Mouse (Mus musculus) liver, embryonic 16.5 days (tissue): ENCODE results near the gene Nudt15. TPM values are rescaled to one million over a fixed set of nuclear protein-coding genes. Genes with fewer than 3 reads are reported as not detected.

Experiments
- ATAC-seq: fragments of 200-750 bp; cut with Nextera tagmentation; 2 replicates; pipeline ENCODE4 v1.8.0; 2017; ENCODE audit warnings: low read depth, mild to moderate bottlenecking, moderate number of reproducible peaks, moderate library complexity
- H3K27ac ChIP-seq: fragments of 300-500 bp; sonication (generic); 2 replicates; pipeline ENCODE4 v1.5.1; 2014; ENCODE audit warnings: mild to moderate bottlenecking, low read length
- H3K27me3 ChIP-seq: fragments of 300-500 bp; sonication (generic); 2 replicates; pipeline ENCODE4 v1.6.1; 2014; ENCODE audit warnings: low read depth, low read length, mixed read lengths; ENCODE audit not compliant: control insufficient read depth, insufficient read depth
- H3K36me3 ChIP-seq: fragments of 300-500 bp; sonication (generic); 2 replicates; pipeline ENCODE4 v1.6.1; 2014; ENCODE audit warnings: mild to moderate bottlenecking; ENCODE audit not compliant: control insufficient read depth, insufficient read depth
- H3K4me1 ChIP-seq: fragments of 300-500 bp; sonication (generic); 2 replicates; pipeline ENCODE4 v1.6.1; 2014; ENCODE audit warnings: low read depth, low read length, mixed read lengths; ENCODE audit not compliant: control insufficient read depth
- H3K4me2 ChIP-seq: fragments of 300-500 bp; sonication (generic); 2 replicates; pipeline ENCODE4 v1.6.1; 2014; ENCODE audit warnings: low read depth, low read length, mixed read lengths
- H3K4me3 ChIP-seq: fragments of 300-500 bp; sonication (generic); 2 replicates; pipeline ENCODE4 v1.5.1; 2014; ENCODE audit warnings: low read depth, mild to moderate bottlenecking, low read length
- H3K9ac ChIP-seq: fragments of 300-500 bp; sonication (generic); 2 replicates; pipeline ENCODE4 v1.6.1; 2014; ENCODE audit warnings: low read depth, low read length
- H3K9me3 ChIP-seq: fragments of 300-500 bp; sonication (generic); replicated peaks from 2 replicates; pipeline ENCODE4 v1.6.1; 2016; ENCODE audit warnings: low read length; ENCODE audit not compliant: control insufficient read depth
- WGBS: fragments of 180-500 bp; shearing (Covaris S2); extraction: QIAGEN DNeasy Blood & Tissue Kit; methylation state at CpG from one replicate; pipeline ENCODE4 v1.1.7; 2014; ENCODE audit not compliant: insufficient replicate concordance; 5-methylcytosine and 5-hydroxymethylcytosine counted together
- polyA plus RNA-seq: library from polyadenylated mRNA; unstranded; fragments of >200 nt; fragmentation: Nextera tagmentation; extraction: Ambion mirVana; gene quantifications from 2 replicates; pipeline ENCODE4 v1.2.1, GENCODE M21; 2015

Nudt15 gene
- polyA plus RNA-seq, 1 experiment from 2014 or later: 2.5 TPM

DNA sequence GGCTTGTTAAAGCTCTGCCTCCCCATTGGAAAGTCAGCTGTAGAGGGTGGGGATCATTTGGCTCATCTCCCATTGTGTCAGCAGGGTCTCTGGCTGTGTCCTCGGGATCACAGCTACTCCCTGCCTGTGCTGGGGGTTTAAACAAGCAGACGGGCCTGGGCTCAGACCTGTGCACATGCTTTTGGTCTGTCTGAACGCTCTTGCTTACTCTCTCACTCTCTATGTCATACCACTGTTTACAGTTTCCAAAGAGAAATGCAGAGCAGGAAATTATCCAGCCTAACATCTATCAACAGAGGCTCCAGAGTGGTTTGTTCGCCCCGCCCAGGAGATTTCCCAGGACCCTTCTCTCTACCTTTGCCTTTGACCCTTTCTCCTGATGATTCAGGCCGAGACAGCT, 46.3 kb downstream of the Nudt15 start:
- Histone ChIP-seq H3K4me1 (no peaks in the 10 kb centered on the region), H3K4me3 (no peak overlapping the region), H3K4me2 (no peak overlapping the region), H3K27ac (no peak overlapping the region), H3K9me3 (no peaks in the 10 kb centered on the region), H3K27me3 (no peaks in the 10 kb centered on the region), H3K9ac (no peak overlapping the region), H3K36me3 (no peaks in the 10 kb centered on the region)
- ATAC-seq: no peak
- 47% methylated on average over 6 of the region's 6 CpGs for WGBS

DNA sequence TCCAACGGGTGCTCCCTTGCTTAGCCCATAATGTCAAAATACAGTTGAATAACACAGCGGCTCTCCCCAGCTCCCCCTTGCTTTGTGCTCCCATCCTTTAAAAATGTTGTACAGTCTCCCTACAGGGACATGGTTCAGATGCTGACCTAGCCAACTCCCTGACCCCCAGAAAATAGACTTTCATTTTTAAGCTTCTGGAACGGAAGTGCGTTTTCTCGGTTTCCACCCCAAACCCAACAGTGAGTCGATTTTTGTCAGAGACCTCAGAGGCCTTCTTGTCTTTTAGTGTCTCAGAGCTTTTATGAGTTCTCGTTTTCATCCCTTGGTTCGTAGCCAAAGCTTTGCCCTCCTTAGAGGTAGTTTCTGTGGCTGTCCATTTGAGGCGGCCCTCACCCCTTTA, 46.8 kb downstream of the Nudt15 start:
- 70% methylated on average over 9 of the region's 9 CpGs for WGBS
- H3K4me1 ChIP-seq: no peaks in the 10 kb centered on the region
- no peak for ATAC-seq
- H3K27ac ChIP-seq: no peak overlapping the region
- no peak overlapping the region for H3K4me3 ChIP-seq
- no peak overlapping the region for H3K4me2 ChIP-seq
- H3K36me3 ChIP-seq: no peaks in the 10 kb centered on the region
- no peaks in the 10 kb centered on the region for H3K9me3 ChIP-seq
- H3K27me3 ChIP-seq: no peaks in the 10 kb centered on the region
- no peak overlapping the region for H3K9ac ChIP-seq

DNA sequence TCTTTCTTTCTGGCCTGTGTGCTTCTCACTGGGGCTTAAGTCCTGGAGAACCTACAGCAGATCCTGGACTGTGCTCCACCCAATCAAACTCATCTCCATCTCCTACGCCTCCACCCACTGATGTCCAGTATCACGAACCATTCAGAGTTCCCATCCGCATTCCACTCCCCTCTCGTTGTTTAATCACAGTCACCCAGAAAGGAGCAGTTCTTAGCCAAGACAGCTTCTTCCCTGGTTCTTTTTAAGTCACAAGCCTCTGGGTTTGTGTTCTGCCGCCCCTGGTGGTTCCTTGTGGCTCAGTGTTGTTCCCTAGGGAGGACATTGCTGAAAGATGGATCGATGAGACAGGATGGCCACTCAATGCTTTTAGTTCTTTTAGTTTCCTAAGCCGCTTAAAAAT, 52.3 kb downstream of the Nudt15 start:
- Histone ChIP-seq H3K27me3 (no peaks in the 10 kb centered on the region), H3K9me3 (no peaks in the 10 kb centered on the region), H3K27ac (no peak overlapping the region), H3K36me3 (no peaks in the 10 kb centered on the region), H3K4me1 (no peaks in the 10 kb centered on the region; the same call in 1 of the 2 replicates), H3K4me2 (no peak overlapping the region), H3K9ac (no peak overlapping the region), H3K4me3 (no peak overlapping the region)
- WGBS: 60% methylated on average over 7 of the region's 7 CpGs
- no peak for ATAC-seq

DNA sequence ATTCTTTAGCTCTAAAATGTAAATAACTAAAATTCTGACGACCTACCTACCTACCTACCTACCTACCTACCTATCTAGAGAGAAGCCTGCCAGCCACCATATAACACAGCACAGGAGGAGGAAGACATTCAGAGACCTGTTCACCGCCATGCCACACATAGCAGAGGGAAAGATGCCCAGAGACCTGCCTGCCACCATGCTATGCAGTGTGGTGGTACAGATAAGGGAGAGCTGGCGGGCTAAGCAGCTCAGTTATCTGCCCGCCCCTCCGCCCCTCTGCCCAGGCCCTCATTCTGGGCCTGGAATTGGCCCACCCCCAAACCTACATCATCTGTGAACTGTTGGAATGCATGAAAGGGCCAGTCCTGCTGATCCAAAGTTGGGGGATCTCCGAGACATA, 53.9 kb downstream of the Nudt15 start:
- H3K27me3 ChIP-seq: no peaks in the 10 kb centered on the region
- no peaks in the 10 kb centered on the region for H3K36me3 ChIP-seq
- no peak overlapping the region for H3K27ac ChIP-seq
- H3K4me3 ChIP-seq: no peak overlapping the region
- H3K4me2 ChIP-seq: no peak overlapping the region
- no peaks in the 10 kb centered on the region for H3K9me3 ChIP-seq
- no peak for ATAC-seq
- no peak overlapping the region for H3K9ac ChIP-seq
- WGBS: 36% methylated on average over 6 of the region's 6 CpGs
- H3K4me1 ChIP-seq: no peaks in the 10 kb centered on the region; the same call in 1 of the 2 replicates

DNA sequence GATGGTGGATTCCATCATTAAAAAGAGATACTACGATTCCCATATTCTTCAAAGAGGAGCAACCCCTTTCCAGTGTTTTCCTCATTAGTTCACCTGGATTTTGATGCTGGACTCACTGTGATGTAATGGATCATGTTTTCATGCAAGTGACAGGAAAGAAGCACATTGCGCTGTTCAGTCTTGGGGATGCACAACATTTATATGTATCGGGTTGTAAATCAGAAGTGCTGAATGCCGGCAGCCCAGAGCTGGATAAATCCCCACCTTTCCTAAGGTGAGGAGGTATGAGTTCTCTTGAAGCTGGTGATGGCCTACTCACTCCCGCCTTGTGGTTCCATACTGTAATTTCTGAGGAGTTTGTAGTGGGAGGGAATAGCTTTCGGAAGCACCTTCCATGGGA, 54.7 kb downstream of the Nudt15 start:
- Histone ChIP-seq H3K36me3 (no peaks in the 10 kb centered on the region), H3K27ac (no peak overlapping the region), H3K4me2 (no peak overlapping the region), H3K9me3 (no peaks in the 10 kb centered on the region), H3K27me3 (no peaks in the 10 kb centered on the region), H3K4me1 (no peaks in the 10 kb centered on the region; the same call in 1 of the 2 replicates), H3K4me3 (no peak overlapping the region), H3K9ac (no peak overlapping the region)
- WGBS: 81% methylated on average over 6 of the region's 6 CpGs
- ATAC-seq: no peak

DNA sequence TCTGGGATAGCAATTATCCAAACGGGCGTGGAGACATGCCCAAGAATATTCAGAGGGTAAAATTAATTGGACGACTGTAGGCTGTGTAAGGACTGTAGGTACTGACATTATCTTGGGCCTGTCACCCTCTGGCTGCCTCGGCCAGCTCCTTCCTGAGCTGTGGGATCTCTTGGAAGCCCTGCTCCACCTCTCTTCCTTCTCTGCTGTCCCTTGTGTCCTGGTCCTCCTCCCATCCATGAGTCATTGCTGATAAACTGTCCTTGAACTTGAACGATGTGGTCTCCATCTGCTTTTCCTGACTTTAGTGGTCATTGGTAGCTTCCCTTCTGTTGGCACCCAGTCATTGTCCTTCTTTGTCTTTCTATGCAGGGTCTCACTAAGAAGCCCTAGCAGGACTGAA, 61.4 kb downstream of the Nudt15 start:
- H3K4me2 ChIP-seq: no peak overlapping the region
- no peak overlapping the region for H3K27ac ChIP-seq
- H3K36me3 ChIP-seq: no peaks in the 10 kb centered on the region
- 51% methylated on average over 5 of the region's 5 CpGs for WGBS
- H3K27me3 ChIP-seq: no peaks in the 10 kb centered on the region
- no peak overlapping the region for H3K9ac ChIP-seq
- no peak overlapping the region for H3K4me3 ChIP-seq
- no peaks in the 10 kb centered on the region for H3K9me3 ChIP-seq
- no peaks in the 10 kb centered on the region for H3K4me1 ChIP-seq
- ATAC-seq: no peak

DNA sequence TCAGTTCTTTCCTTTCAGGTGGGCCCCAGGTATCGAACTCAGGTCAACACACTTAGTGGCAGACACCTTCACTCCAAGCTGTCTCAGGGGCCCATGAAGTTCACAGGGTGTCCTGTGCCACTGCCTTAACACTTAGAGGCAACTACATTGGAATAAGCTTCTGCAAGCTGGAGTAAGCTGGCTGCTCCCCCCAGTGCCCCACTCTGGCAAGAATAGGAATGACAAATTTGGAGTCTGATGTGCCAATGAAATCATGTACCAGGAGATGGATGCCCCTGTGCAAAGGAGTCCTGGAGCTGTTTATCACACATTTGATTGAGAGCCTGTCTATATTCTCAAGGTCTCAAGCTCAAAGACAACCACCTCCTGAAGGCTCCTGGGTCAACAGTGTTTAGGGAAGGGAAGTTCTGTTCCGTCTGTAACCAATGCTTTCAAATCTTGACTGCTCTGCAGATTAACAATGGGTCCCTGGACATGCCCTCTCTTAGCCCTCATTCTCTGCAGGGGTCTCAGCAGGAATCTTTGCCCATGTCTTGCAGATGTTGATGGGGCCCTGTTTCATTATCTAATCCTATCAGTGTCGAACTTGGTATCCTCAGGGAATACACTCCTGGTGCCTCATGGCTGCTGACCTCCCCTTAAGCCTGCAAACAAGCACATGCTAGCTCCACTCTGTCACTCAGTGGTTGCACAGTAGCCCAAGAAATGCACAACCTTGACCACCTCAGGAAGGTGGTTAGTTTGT, 63.5 kb downstream of the Nudt15 start:
- 54% methylated on average over 3 of the region's 3 CpGs for WGBS

DNA sequence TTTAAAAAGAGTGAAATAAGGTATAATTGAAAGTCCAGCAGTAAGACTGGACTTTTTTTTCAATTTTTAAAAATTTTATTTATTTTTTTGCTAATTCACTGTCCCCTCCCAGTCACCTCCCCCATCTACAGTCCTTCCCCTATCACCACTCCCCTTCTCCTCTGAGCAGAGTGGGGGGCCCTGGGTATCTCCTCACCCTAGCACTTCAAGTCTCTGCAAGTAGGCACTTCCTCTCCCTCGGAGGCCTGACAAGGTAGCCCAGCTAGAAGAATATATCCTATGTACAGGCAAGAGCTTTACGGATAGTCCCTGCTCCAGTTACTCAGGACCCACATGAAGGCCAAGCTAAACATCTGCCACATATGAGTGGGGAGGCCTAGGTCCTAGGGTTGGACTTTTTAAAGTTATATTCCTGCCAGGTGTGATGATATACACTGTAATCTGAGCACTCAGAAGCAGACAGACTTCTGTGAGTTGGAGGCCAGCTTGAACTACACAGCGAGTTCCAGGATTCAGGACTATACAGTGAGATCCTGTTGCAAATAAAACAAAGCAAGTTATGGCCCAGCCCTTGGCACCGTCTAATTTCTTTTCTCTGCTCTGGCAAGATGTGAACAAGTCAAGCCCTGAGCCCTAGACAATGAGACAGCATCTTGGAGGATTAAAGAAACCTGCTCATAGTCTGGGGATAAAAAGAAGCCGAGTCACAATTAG, 64.4 kb downstream of the Nudt15 start:
- Histone ChIP-seq H3K4me3 (no peak overlapping the region), H3K4me1 (no peaks in the 10 kb centered on the region), H3K9ac (no peak overlapping the region), H3K9me3 (no peaks in the 10 kb centered on the region), H3K4me2 (no peak overlapping the region), H3K27me3 (no peaks in the 10 kb centered on the region), H3K36me3 (no peaks in the 10 kb centered on the region), H3K27ac (no peak overlapping the region)
- WGBS: 57% methylated on average over 5 of the region's 5 CpGs
- no peak for ATAC-seq

More for the DNA sequence above, 63.5 kb downstream of the Nudt15 start:
- H3K36me3 ChIP-seq: no peaks in the 10 kb centered on the region
- no peak overlapping the region for H3K27ac ChIP-seq
- no peak overlapping the region for H3K4me3 ChIP-seq
- no peaks in the 10 kb centered on the region for H3K4me1 ChIP-seq
- H3K9me3 ChIP-seq: no peaks in the 10 kb centered on the region
- H3K9ac ChIP-seq: no peak overlapping the region
- no peak overlapping the region for H3K4me2 ChIP-seq
- H3K27me3 ChIP-seq: no peaks in the 10 kb centered on the region
- no peak for ATAC-seq

DNA sequence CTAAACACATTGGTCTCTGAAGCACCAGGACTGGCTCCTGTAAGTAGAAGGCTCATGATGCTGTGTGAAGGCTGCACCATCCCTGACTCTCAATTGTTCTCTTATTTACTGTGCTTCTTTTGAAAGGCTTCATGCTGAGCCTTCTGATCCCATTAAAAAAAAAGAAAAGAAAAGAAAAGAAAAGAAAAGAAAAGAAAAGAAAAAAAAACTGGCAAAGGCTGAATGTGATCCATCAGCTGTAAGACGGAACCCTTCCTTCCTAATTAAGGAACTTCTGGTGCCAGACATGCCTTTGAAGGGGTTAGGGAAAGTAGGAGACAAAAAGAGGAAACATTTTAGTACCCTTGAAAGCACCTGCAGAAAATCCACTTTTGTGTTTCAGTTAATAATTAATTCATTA, 68.3 kb downstream of the Nudt15 start:
- no peak overlapping the region for H3K4me3 ChIP-seq
- no peak for ATAC-seq
- H3K4me2 ChIP-seq: no peak overlapping the region
- H3K36me3 ChIP-seq: no peaks in the 10 kb centered on the region
- WGBS: 67% methylated on average over 1 of the region's 1 CpGs
- H3K4me1 ChIP-seq: no peaks in the 10 kb centered on the region; the same call in 1 of the 2 replicates
- H3K9me3 ChIP-seq: no peaks in the 10 kb centered on the region
- no peak overlapping the region for H3K27ac ChIP-seq
- no peak overlapping the region for H3K9ac ChIP-seq
- H3K27me3 ChIP-seq: no peaks in the 10 kb centered on the region
